Mouse (Mus musculus) yolk sac, embryonic 10.5 days (tissue): ENCODE data around the gene Cenpp.
"Not testable (repeated sequence)": the region's sequence is repeated elsewhere in the genome, so short reads cannot be mapped to it uniquely, and the experiment has no call there.

Experiments
- DNase-seq: peaks from one replicate; pipeline ENCODE4 v3.0.0-alpha.2; 2017; ENCODE audit warnings: low spot score

The Cenpp gene

DNA sequence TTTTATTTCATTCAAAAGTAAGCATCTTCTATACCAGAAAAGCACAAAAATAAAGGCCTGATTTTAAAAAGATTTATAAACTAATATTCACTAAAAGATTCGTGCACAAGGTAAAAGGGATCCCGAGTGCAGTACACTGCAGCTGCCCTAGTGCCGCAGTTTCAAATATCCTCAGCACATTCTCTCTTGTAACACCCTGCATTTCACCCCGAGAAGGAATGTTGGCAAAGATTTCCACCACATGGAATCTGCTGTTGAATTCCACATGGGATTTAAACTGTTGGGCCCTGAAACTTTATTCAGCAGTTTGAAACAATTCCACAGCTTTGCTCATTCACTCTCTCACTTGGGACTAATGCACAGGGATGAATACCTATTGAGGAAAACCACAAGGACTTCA lies 44.9 kb downstream of the Cenpp start, which contains the start of gene Ogn:
Gene Ogn, plus strand, starts transcription at position 333 of the 400 bp plus-strand sequence.
- DNase-seq, result peak; percentile 6

DNA sequence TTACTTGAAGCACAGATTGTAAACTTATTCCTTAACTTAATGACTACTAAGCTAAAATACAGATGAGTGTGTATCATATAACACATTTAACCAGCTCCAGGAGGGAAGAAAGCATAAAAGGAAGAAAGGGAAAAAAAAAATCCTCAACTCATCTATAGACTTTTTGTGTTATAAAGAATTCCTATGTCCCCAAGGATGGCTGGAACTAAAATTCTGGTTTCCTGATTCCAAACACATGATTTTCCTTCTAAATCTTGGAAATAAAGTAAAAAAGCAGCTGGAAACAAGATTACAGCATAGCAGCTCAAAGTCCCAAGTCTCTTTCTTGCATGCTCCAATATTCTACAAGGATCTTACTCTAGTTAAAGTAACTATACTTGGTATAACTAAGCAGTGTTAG lies 49.0 kb downstream of the Cenpp start:
- DNase-seq, result no peak

DNA sequence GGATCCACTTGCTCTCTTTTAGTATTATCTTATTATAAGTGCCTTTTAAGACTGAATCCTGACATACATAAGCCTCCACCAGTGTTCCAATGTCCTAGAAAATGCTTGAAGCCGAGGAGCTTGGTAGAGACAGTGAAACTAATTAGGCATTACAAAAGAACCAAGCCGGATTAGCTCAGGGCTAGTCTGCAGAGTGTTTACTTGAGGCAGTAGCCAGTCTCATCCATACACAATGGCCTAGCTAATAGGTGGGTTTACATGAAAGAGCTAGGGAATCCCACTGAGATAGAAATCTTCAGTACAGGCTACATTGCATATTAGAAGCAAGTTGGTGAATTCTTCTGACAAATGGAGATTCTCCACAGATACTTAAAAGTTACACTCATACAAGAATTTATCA lies 50.0 kb downstream of the Cenpp start:
- DNase-seq, result not testable (repeated sequence)

DNA sequence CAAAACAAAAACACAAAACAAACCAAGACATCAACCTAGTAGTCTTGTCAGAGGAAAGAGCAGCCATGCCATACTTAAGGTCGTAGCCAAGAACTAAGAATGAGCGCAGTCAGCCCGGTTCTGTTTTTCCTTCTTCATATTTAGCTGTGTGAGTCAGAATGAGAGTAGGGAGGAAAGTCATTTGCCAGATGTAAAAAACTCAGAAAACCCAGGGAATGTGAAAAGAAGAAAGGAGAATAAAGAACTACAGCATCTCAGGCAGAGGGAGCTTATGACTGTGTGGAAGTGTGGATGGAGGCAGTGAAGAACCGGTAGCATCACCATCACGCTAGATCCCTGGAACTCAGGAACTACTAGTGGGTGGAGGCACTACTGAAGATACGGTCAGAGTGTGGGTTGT lies 66.5 kb downstream of the Cenpp start:
- no peak for DNase-seq

DNA sequence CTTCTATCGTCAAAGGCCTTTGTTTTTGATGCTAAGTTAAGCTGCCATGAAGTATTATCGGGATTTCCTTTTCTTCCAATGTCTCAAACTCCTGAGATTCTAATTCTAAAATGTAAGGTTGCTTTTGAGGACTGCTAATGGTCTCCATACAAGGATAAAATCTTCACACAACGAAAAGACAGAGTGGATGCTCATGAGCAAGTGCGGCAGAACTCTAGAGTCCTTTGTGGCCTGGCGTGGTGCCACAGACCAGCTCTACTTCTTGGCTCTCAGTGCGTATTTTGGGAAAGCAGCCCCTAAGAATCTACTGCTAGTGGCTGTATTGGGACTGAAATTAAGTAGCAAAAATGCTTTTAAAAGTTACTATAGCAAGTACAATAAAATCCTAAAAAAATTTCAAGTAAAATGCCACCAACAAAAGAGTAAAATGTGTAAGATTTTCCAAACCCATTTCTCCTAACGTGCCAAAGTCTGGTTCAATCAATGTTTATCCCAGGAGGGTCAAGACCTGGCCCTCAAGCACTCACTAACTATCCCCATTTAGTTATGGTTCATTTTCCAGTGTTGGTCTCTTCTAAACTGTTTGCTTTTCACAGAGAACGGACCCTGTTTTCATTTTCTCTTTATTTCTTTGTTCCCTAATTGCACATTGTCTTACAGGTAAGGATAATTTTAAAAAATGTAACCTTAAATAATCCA lies 68.1 kb downstream of the Cenpp start:
- no peak for DNase-seq

DNA sequence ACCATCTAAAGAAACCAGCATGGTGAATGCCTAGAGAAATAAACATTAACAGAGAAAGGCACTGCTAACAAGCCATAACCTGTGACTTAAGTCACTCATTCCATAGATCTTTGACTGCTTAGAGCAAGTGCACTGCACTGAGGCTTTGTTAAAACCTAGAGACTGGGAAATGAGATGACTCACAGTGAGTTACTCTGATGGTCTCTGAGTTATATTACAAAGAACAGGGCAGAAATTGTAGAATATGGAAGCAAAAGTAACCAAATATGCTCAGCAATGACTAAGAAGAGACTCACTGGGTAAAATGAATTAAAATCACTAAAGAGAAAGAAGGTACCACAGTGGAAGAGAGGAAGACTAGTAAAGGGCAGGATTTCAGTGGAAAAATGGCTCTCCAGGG lies 68.7 kb downstream of the Cenpp start:
- DNase-seq, result no peak

DNA sequence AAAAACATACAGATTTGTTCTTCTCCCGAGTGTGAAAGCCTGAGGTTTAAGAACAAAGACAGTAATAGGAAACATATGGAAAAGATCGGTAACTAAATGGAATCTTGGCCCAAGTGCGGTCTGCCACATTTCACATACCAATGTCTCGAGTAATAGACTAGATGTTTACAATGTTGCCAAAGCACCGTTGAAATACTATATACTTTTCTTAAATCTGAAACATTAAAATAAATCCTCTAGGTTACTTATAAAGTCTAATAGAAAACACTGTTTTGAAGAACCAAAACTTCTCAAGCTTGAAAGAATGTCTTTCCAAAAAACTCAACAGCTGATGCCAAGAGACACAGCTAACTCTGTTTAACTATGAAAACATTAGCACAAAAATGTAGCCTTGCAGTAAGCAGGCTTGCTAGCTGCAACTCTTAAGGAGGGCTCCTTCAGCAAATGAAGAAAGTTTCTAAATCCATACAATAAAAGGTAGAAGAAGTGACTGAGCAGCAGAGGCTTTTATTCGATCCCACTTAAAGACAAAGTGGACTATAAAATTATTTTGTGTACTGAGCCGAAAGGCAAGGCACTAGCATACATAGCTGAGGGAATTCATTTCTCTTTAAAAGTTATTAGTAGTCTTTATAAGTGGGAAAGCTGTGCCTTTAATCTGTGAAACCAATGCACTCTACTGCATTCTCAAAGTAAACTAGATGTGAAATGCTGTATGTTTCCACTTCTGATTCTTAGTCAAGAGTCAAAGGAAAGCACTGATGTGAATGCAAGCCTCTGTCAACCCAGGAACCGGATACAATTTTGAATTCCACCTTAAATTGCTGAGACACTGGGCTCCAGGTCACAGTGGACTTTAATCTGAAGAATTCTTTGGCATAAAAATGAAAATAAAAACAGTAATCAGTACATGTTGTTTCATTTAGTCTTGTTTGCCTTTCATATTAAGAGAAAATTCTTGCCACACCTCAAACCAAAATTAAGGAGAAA lies 70.7 kb downstream of the Cenpp start, which contains the start of gene Omd:
Gene Omd, plus strand, starts transcription at position 922 of the 990 bp plus-strand sequence.
- peak; percentile 2 for DNase-seq

DNA sequence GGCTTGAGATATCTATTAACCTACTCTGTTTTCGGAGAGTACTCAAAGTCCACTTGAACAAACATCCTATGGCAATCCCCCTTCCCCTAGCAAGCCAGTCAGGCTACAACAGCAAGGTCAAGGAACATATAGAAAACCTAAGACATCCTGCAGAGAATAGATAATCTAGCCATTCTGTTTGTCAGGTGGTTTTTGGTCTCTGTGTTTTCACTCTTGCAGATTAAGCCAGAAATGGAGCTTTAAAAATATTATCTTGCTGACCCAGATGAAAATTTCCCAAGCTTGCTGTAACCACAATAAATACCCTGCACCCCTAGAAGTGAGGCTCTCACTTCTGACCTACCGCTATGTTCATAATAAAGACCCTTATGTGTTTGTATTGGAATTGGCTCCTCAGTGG lies 81.2 kb downstream of the Cenpp start:
- peak; percentile 47 for DNase-seq

DNA sequence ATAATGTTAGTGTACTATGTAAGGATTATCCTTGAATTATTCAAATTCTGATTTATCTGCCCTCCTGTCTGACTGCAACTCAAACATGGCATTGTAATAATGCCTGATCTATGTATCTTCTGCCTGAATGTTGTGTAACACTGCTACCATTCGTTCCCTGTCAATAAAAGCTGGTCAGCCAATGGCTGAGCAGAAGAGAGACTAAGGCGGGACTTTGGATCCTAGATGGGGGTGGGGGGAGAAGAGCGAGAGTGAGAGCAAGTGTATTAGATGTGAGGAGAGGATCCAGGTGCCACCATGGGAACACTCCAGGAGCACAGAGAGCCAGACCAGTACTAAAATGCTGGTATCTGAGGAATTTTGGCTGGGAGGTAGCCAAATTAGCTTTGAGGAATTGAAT lies 82.2 kb downstream of the Cenpp start:
- DNase-seq, result peak; percentile 35

DNA sequence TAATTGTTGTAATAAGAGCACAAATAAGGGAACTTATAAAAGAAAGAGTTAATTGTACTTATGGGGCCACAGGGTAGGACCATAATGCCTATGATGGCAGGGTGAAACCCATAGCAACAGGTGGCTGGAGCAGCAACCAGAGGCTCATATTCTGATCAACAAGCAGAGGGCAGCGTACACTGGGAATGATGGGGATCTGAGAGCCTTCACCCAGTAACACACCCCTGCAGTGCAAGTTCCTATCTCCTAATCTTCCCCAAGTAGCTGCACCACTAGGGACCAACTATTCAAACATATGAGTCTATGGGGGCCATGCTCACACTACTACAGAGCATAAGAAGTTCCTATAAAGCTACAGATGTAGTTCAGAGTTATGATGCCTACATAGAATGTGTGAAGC lies 88.2 kb downstream of the Cenpp start:
- DNase-seq, result no peak

DNA sequence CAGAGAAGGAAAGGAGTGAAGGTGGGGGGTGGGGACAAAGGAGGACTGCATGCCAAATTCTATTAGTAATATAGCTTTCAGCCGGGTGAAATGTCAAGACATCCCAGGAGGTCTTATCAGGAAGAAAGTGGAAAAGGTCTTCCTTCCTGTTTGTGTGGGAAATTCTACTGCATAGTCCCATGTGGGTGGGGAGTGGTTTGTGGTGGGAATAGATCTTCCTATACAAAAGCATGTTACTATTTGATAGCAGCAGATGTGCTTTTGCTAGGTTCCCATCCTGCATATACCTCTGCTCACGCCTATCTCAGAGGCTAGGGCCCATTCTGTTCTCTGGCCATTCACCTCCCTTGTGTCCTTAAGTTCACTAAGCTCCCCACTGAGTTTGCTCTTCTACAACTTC lies 91.7 kb downstream of the Cenpp start:
- DNase-seq, result no peak

DNA sequence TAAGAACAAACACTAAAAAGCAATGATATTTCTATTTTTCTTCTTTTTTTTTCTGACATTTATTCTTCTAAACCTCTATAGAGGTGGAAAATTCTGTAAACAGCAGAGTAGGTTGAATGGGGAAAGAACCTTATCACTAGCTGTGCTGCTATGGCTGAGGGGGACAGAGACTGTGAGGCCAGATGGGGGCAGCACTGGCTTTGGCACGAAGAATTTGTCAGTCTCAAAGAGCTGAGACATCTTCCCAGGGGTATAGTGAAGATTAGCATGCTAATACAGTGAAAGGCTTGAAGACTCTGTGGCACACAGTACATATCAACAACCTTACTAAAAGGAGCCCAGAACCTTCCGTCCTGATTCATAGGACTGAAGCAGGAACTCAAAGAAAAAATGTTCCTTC lies 93.4 kb downstream of the Cenpp start:
- DNase-seq, result peak; percentile 17

DNA sequence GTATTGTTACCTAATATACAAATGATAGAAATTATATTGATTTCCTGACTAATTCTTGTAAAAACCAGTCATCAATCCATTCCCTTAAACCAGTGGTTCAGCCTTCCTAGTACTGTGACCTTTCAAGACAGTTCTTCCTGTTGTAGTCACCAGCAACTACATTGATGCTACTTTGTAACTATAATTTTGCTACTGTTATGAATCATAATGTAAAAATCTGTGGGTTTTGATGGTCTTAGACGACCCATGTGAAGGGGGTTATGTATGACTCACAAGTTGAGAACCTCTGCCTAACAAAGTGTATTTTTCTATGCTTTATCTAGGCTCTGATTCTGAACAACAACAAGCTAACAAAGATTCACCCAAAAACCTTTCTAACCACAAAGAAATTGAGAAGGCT lies 95.7 kb downstream of the Cenpp start:
- no peak for DNase-seq

DNA sequence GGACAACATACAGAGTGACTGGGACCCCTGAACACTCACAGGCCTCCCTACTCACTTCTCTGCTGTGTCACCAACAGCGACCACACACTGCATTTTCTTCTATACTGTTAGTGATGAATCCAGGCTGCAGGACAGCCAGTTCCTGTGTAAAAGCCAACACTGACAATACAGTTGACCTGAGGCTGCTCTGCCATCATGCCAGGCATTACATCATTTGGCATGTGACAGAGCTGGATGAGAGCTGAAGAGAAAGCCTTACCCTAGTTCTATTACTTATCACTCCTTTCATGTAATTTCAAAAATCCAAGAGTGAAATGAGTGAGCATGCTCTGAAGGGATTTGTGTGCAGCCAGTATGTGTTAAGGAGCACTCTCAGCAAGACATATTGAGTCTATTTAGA lies 96.4 kb downstream of the Cenpp start:
- no peak for DNase-seq

DNA sequence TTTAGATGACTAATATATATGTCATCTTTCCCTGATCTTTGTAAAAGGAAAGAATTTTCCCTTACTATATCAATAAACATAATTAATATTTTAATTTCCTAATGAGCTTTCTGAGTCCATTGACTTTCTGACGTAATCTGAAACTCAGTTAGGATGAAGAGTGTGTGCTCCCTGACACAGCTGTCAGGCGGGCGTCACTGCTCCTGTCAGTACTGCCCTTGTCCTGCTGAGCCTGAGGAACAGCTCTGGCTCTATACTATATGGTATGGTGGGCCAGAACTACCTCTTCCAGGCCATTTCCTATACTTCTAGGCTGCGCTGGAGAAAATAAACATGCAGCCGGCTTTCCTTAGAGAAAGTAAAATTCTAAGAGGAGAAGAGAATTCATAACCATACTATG lies 98.1 kb downstream of the Cenpp start:
- no peak for DNase-seq

DNA sequence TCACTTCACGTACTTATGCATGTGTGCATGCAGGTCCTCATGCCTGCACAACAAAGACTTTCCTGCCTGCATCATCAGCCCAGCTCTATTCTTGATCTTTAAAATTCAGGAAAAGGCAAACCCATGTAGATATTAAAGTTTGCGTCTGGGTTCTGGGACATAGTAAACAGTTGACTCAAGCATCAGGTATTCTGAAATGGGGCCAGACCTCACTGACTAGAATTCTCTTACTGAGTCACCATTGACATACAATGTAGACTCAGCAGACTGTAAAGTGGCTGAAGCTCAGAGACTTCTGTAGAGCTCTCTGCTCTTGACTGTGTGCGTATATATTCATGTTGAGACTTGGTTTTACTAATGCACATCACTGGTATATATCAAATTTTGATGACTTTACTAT lies 103.0 kb downstream of the Cenpp start:
- no peak for DNase-seq

DNA sequence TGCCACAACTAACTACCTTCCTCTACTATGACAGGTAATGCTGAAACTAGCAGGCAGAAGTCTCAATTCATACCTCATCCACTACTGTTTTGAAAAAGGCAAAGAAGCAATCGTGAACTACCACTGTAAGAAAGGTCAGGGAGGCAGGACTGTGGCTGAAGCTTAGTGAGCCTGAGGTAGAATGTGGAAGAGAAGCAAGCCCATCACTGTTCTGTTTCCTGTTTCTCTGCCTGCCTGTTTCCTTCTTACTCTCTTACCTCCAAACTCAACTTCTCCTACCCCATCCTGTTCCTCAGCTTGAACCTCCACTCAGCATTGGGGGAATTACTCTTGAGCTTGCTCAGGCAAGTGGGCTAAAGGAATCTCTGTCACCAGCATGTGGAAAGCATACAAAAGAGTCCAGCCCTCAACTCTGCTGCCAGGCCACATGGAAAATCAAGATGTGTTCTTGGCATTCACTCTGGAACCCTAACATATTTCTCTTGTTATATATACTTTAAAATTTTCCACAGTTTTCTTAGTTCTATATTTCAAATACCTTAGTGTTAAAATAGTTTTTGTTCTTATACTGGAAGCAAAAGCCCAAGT lies 104.9 kb downstream of the Cenpp start:
- no peak for DNase-seq

DNA sequence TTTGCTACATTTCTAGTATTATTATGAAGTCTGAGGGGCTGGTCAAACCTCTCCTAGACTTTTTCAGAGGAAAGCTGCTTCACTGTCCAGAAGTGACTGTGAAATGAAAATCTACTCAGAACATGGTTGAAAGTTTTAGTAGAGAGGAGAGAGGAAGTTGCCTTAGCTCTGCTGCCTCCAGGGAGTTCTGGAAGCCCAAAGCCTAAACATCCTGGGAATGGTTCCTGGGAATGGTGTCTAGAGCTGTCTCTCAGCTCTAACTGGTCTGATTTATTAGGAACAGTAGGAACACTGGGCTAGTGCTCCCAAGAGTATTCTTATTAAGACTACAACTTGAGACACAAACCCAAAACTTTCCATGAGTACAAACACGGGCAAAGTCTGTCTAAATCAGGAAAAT lies 106.1 kb downstream of the Cenpp start:
- no peak for DNase-seq

DNA sequence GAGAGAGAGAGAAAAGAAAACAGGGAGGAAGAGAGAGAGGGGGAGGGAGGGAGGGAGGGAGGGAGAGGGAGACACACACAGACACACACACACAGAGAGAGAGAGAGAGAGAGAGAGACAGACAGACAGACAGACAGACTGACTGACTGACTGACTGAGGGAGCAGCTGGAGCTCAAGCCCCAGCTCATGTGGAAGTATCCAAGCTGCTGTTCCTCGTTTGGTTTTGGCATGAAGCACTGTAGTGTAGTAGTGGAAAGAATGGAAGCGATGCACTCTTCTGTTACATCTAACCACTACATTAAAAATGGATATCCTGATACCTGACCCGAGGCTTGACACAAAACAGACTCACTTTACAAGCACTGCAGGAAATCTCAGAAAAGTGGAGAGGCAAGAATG lies 106.9 kb downstream of the Cenpp start:
- DNase-seq, result peak; percentile 5

DNA sequence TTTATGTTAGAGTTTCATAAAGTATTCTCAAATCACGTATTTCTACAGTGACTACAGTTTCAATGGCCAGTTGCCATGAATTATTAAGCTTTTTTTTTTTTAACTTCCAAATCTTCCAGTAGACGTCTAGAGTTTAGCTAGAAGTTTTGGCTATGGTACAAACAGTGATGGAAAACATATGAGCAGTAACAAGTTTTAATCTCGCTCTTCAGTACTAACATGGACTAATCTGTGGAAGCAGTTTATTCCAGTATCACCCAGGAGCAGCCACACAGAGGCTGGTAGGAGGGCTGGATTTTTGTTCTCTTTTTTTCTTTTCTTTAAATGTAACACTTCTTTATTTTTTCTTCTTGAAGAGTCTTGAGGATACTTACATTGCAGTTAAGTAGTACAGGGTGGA lies 108.3 kb downstream of the Cenpp start, which contains the start of gene Aspn:
Gene Aspn, plus strand, starts transcription at position 165 of the 400 bp plus-strand sequence.
- no peak for DNase-seq

DNA sequence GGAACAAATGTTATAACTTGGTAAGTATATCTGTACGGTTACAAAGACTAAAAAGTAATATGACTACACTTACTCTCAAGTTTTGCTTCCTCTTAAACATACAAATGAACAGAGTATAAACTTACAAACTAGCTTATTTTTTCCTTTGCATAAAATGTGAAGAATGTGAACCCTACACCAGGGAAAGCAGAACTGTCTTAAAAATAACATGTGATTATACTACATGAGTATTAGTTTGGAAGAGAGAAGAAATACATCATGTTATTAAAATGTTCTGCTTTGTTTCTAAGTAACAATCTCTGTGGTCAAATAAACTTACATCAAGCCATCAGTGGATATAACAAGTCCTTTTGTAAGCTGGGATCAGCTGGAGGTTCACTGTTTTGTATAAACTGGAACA lies 113.9 kb downstream of the Cenpp start:
- no peak for DNase-seq

DNA sequence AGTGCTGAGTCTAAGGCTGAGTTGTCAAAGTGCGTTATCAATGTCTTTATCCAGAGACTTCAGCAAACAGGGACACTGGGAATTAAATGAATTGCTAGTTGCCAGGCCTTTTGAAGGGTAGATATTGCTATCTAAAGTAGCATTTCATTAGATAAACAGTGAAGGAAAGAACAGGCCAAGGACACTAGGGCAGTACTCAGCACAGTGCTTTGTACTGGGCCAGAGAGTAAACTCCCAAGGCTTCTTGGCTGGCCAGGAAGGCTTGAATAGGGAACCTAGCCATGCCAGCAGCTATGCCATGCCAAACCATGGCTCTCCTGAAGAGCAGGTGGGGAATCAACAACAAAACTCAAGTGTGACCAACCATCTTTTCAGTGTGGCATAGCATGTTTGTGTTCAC lies 115.6 kb downstream of the Cenpp start:
- no peak for DNase-seq

DNA sequence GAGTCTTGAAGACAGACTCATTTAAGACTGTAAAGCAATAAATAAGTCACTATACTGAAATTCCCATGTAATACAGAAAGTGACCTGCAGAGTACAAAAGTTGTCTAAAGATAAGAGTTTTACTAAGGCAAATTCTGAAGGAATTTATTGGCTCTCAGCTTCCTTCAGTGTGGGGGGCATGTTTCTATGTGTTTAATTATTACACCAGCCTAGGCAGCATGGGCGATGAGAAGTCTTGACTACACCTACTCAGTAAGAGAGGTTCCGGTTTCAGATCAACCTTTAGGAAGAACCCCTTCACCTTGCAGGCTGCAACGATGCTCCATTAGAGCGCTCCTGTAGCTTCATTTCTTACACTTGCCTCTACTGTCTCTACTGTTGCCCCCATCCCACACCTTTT lies 121.9 kb downstream of the Cenpp start:
- DNase-seq, result no peak
